Mouse (Mus musculus) E14TG2a.4 (cell line): ENCODE measurements around the gene Hinfp.

Source experiments
- CTCF ChIP-seq: conservative IDR thresholded peaks from 2 replicates; pipeline ENCODE4 v1.5.1; 2014; ENCODE audit warnings: low read length
- NANOG ChIP-seq: IDR thresholded peaks from 2 replicates; pipeline ENCODE4 v1.6.1; 2014; ENCODE audit warnings: borderline replicate concordance, low read length, mixed read lengths
- POU5F1 ChIP-seq: IDR thresholded peaks from 2 replicates; pipeline ENCODE4 v1.6.1; 2014; ENCODE audit warnings: low read length, borderline replicate concordance

GRCm38 (mm10) chr9:44255136-44255521 lies 50.3 kb downstream of the Hinfp start:
- TF ChIP-seq CTCF (no peak), NANOG (no peak), POU5F1 (no peak)
